Mouse (Mus musculus) liver, postnatal 0 days (tissue): ENCODE measurements around the gene Phf8.

Experiments used
- CTCF ChIP-seq: sonication (generic); IDR thresholded peaks from 2 replicates; pipeline ENCODE4 v1.5.1; 2016; ENCODE audit warnings: antibody characterized with exemption, low read depth
- EP300 ChIP-seq: IDR thresholded peaks from 2 replicates; pipeline ENCODE4 v1.6.1; 2016; ENCODE audit warnings: antibody characterized with exemption, low read depth, mild to moderate bottlenecking

DNA sequence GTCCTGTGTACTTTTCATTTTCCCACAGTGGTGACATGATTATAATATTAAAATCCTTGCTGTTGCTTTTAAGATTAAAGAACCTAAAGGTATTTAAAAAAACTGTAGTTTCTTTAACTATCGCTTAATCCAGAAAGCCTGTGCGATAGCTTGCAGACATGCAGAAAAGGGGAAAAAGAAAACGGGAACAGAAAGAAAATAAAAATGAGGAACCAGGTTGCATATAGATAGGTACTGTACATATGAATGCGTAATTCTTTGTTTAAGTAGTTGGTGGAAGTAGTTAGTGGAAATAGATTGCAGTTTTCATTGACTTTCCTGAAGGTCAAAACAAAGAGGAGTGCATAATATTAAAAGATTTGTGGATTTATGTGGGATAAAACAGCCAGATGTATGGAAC, 32.9 kb downstream of the Phf8 start:
- TF ChIP-seq CTCF = no peak
- no peak for TF ChIP-seq EP300
